Mouse (Mus musculus): ENCODE measurements around the gene Clec3b.

The Clec3b gene

DNA sequence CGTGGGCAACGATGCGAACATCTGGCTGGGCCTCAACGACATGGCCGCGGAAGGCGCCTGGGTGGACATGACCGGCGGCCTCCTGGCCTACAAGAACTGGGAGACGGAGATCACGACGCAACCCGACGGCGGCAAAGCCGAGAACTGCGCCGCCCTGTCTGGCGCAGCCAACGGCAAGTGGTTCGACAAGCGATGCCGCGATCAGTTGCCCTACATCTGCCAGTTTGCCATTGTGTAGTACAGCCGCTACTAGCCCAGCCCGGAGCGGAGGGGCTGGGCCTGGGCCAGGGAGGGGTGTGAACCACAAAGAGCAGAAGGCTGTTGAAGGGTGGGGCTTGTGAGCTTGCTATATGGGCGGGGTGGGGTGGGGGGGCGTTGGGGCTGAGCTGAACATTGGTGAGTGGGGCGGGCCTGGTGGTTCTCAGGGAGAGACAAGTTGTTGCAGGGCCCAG, 6.2 kb downstream of the Clec3b start:
- DNase-seq, result peak; percentile 59 to 78

DNA sequence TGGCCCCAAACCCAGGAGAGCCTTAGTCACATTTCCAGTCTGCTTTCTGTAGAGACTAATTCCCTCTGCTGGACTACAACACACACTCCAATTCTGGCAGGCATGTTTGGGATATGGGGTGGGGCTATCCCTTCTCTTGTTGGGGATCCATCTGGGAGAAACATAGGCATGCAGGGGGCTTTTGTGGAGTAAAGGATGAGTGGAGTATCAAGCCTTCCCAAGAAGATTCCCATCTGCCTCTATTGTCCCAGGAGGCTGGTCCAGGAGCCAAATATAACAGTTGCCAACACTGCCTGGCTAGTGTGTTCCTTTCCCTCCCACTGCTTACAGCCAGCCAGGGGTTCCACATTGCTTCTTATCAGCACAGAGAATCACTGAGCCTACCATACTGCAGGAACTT, 7.0 kb downstream of the Clec3b start:
- no peak for DNase-seq

DNA sequence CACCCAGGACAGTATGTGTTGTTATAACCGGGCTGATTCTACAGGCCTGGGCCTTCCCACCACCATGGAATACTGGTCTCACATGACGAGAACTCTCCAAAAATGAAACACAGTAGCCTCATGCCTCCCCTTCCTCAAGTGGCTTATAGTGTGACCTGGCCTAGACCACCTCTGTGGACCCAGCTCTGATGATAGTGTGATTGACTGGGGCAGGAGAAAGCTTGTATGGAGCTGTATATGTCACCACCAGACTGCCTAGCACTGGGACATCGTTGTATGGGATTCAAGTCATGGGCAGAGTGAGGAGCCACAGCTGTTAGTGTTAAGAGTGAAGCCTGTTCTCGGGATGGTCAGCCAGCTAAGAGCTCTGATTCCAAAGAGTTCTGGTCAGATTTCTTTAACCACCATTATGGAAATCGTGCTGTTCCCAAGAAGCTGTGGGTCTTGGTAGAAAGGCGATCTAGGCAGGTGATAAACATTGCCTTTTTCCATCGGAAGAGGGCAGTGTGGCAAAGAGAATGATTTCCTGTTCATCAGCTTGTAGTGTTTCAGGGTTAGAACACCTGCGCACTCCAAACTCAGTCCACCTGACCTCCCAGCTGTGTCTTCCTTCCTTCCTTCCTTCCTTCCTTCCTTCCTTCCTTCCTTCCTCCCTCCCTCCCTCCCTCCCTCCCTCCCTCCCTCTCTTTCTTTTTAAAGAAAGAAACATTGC, 7.5 kb downstream of the Clec3b start:
- DNase-seq, result peak in 1 of 2 experiments; percentile 59

DNA sequence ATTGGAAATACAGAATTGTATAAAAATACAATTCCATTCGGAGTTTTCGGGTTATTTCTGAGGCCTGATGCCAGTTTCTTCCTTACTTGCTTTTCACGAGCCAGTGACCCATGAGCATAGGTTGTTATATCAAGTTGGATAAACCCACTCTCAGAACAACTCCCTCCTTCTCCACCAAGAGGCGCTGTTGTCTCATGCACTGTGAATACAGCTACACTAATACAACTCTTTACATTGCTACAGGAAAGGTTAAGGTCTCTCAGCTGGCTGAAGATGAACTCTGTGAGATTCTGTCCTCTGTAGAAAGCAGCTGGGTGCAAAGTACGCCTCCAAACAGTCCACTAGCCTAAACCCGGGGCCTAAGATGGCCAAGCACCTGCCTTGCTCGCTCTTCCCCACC, 8.6 kb downstream of the Clec3b start:
- DNase-seq, result peak; percentile 74 to 89

DNA sequence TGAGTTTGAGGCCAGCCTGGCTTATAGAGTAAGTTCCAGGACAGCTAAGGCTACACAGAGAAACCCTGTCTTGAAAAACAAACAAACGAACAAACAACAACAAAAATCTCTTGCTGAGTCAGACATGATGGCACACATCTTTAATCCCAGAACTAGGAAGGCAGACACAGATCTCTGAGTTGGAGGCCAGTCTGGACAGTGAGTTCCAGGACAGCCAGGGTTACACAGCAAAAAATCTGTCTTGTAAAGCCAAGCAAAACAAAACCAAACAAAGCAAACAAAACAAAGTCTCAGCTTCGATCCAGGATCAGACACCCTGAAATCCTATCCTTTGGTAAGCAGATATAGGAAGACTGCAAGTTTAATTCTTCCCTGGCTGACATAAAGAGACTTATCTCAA, 11.0 kb downstream of the Clec3b start:
- no peak for DNase-seq

DNA sequence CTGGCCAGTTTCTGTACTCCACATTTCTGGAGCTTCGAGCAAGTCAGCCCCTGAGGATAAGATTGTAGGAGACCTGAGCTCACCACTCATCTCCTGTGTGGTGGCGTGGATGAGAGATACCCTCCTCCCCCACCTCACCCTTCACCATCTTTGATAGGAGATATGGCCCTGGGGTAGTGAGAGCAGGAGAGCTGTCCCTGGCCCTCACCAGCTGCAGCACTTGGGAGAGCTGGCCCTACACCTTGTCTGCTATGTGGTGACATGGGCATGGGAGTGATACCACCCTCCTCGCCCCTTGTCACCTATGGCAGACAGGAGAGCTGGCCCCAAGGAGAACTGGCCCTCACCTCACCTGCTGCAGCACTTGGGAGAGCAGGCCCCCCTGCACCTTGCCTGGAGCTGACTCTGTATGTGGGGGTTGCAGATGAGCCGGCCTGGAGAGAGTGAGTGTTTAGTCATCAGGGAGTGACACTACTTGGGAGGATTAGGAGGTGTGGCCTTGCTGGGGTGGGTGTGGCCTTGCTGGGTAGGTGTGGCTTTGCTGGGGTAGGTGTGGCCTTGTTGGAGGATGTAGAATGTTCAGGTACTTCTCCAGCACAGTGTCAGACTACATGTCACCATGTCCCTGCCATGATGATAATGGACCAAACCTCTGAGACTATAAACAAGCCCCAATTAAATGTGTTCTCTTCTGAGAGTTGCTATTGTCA, 12.4 kb downstream of the Clec3b start:
- no peak for DNase-seq

DNA sequence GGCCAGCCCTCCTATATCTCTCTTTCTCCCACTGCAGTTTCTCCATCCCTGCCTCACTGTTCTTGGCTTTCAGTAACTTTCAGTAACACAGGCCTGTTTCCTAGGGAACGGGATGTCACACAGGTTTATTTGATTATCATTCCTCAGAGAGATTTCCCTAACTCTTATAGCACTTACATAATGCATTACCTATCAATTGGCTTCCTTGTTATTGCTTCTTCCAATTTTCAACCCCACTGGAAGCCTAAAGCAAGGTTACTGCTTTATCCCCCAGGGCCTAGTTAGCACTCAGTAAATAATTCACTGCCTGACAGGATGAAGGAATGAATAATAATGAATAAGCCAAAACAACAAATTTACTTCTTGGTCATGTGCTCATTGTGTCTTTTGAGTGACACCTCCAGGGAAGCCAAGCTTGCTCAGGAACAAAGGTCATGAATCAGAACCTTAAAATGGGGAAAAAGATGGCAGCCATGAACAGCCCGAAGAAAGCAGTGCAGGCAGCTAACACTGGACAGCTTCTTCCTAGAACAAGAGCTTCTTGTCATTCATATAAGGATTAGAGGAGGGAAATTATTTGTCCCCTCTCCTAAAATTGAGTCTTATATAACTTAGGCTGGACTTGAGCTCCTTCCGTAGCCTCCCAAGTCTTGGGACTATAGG, 15.2 kb downstream of the Clec3b start:
- DNase-seq, result peak in 1 of 2 experiments; percentile 25

DNA sequence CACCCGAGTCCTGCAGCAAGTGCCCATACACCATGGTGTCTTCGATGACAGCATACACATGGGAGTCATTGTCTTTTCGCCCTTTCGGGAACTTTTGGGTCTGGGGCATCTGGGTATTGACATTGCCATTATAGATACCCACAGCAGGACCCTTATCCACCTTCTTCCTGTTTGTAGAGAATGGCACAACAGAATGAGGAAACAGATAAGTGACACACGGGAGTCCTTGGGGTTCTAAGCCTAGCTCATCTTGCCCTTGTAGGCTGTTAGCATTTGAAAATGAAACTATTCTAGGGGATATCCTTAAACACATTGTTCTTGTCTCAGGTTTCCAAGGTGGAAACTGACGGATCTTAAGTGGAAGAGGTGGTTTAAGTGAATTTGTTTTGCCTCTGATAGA, 23.0 kb downstream of the Clec3b start:
- no peak for DNase-seq

DNA sequence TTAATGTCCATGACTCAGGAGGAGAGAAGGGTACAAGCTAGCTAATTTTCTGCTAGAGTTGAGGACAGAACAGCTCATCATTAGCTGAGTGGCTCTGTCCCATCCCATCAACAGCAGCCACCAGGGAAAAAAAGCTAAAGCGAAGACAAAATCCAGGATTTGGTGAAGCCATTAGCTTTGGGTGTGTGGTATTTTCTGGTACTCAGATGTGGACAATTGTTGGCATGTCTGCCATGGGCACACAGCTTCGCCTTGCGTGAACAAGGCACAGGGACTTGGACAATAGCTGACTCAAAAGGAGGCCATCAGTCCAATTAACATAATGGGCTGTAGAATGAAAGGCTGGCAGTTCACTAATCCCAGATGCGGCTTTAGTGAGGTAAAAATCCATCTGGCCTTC, 23.6 kb downstream of the Clec3b start:
- DNase-seq, result no peak

DNA sequence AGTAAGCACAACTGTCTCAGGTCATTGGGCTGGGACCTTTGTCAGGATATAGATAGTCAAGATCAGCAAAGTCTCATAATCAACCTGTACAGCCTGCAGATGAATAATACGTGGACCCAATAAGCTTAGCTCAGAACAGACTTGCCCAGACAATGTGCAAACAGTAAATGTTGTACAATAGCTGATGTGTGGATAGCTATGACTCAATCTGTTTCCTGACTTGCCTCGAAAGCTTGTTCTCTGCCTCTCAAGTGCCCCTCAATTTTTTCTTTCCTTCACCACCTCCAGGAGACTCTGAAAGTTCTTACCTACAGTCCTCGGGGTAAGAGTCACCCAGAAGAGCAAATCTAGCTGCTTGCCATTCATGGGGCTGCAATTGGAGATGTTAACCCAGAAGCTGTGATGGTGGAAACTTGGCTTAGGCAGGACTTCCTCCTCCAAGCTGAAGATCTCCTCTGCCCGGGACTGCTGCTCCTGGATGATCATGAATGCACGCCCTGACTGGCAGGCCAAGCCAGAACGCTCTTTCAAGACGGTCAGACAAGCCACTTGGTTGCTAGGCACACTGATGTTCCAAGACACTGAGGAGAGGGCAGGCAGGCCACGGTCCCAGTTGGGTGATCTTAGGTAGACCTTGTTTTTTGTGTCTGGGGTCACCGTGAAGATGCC, 26.8 kb downstream of the Clec3b start:
- no peak for DNase-seq

DNA sequence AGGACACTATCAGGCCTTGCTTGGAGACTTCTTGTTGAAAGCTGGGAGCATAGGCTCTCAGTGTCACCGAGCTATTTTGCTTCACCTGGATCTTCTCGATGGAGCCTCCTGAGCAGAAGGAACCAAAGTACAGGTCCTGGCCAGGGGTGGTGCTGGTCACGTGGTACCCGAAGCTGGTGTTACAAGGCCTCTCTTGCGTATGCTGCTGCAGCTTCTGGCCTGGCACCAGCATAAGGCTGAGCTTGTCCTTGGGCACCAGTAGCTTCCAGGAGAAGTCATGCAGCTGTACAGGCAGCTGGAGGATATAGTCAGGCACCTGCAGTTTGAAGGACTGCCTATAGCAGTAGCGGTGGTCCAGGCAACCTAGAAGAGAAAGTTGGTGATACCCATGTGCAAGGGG, 29.3 kb downstream of the Clec3b start:
- DNase-seq, result peak in 1 of 2 experiments; percentile 61

DNA sequence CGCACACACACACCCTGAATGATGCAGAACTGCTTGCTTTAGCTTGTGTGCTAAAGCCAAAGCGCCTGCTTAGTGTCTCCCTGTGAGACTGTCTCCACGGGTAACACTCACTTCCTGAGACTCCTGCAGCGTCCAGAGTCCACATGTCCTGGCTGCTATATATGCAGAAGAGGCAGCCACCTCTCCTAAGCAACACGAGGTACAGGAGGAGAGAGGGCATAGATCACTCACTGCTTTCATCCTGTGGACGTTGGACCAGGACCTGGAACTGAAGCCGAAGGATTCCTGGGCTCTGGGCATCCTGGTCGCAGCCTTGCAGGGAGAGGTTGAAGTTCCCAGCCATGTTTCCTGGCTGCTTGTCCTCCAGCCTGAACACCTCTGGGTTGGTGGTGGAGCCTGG, 32.5 kb downstream of the Clec3b start:
- peak; percentile 66 to 89 for DNase-seq

DNA sequence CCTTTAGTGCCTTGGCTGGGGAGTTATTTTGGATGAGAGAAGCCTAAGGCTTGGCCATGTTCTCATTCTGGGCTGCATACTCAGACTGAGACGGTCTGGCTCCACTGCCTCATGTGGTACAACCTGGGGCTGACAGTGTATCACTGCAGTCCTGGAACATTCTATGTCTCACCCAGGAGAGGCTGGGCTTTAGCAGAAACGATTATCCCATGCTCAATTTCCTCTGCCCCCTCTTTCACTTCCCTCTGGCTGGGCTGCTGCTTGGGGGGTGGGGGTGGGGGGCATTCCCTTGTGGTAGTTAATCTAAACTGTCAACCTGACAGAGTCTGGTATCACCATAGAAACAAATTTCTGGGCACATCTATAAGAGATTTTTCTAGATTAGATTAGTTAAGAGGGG, 34.8 kb downstream of the Clec3b start:
- no peak for DNase-seq

DNA sequence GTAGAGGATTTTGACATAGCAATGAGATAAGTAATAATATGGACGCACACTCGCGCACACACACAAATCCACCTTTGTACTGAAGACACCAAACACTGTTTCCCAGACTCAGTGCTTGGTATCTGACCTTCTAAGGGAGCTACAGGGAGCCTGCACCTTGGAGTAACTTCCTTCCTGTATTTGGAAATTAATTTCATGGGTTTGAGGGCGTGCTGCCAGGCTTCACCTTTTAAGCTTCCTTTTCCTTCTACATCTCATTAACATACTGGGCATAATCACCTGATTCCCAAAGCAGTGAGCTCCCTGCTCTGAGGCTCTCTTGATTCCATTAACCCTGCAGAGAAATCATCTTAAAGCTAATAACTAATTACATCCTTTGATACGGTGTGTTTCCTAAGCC, 35.4 kb downstream of the Clec3b start:
- no peak for DNase-seq

DNA sequence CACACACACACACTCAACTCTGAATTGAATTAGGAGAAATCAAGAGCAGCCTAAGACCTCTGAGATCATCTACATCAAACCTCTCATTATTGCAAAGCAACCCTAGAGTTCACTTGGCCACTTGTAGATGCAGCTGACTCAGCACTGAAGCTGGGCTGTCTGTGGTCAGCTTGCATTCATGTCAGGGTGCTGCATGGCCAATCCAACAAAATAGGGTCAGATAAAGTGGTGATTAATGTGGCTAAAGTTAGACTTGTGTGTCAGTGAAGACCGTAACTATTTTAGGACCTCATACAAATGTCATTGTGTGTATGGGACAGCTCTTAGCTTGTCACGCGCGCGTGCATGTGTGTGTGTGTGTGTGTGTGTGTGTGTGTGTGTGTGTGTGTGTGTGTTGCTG, 36.8 kb downstream of the Clec3b start:
- no peak for DNase-seq

DNA sequence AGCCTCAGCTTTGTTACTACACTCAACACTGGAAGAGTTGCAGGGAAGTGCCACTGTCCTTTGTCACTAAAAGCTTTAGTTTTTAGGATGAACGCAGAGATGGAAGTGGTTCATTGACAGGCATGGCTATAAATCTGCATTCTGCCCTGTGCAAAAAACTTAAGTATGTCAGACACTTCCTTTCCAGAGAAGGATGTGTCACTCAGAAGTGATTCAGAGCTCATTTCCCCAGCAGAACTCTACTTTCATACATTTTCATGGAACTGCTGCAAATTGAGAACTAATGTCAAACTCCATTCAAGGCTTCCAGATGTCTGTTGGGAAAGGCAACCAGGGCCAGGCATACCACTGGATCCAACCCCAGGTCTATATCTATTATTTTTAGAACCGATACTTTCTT, 37.5 kb downstream of the Clec3b start:
- DNase-seq, result no peak

DNA sequence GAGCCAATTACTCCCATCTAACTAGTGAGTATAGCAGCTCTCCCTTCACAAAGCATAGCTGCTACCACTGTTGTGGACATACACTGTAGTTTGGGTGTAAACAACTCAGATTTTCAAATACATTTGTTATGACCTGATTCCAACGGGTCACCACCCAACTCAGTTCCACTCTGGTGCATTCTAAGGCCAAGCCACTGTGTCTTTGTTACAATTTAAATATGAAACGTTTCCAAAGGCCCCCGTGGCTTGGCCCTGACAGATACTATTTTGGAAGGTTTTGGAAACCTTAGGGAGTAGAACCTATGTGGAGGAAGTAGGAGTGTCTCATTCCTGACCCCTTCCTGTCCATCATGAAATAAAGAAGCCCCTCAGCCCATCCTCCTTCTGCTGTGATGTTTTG, 49.4 kb downstream of the Clec3b start:
- peak; percentile 46 to 55 for DNase-seq

DNA sequence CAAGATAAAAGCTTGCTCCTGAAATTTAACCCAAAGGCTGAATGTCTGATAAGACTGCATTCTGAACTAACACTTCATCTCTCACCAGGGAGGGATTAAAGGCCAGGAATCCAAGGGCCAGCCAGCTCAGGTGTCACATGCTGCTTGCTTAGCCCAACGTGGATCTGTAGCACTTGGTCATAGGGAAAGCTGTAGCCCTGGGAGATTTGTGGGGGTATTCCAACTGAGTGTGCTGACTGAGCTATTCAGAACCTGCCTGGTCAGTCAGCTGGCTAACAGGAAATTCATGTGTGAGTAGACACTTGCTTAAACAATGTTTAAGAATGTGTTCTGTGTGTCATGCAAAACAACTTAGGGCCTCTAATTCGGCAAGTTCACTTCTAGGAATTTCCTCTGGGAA, 55.8 kb downstream of the Clec3b start:
- DNase-seq, result peak; percentile 40 to 72

DNA sequence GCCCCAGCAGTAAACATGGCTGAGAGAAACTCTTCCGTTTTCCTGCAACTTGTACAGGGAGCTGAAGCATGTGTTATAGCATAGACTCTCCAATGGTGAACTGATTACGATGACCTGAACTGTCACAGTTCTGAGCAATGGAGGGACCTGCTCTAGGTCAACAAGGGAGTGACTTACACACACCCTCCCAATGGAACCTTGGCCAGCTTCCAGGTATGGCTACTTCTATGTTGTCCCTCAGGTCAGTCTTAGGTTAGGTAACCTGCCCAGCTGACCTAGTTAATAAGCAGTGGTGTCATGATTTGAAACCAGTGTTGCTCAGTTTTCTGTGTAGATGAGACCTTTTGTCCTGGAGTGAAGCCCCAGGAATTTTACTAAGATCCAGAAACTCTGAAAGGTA, 56.2 kb downstream of the Clec3b start:
- DNase-seq, result peak; percentile 82 to 91
